In genomic region chr8:100702365-100702764, GRCm38 (mm10) we compare ENCODE assay signal across 17 mouse cellular contexts.
DNase-seq lines count a peak whose midpoint lies in the region; ATAC-seq and TF ChIP-seq lines count a peak whose summit lies in the region.
"Had no signal": no experiment of that assay in that cellular context is flagged by ENCODE, and none has a peak within 500 bp of the region (broad histone marks: within the 10 kb centered on the region; RNA-seq: fewer than 3 reads in every experiment).

No protein-coding gene starts in this region.

- no peak overlapping the region for H3K4me2 ChIP-seq in forebrain, embryonic 11.5 days (ENCODE audit: low read depth, low read length, severe bottlenecking)
- H3K4me2 ChIP-seq in forebrain, embryonic 13.5 days = no peak overlapping the region
- no peak overlapping the region for H3K4me2 ChIP-seq in midbrain, embryonic 11.5 days
- no peak overlapping the region for H3K4me2 ChIP-seq in midbrain, embryonic 15.5 days
- H3K4me2 ChIP-seq: embryonic facial prominence, embryonic 12.5 days; forebrain, embryonic 15.5 days had no signal

- no peak for DNase-seq in forebrain, embryonic 11.5 days (ENCODE audit: low spot score)
- no peak for DNase-seq in midbrain, embryonic 11.5 days (ENCODE audit: low spot score, missing footprints)
- peak; percentile 5 for DNase-seq in brain, embryonic 14.5 days (ENCODE audit: low read depth)
- no peak for DNase-seq in layer of hippocampus, postnatal 25 days (ENCODE audit: extremely low spot score in 1 of 2, low spot score in 1 of 2)
- DNase-seq: adrenal gland, adult 2 months; adrenal gland, postnatal 10 days; adrenal gland, postnatal 25 days; cerebellum, adult 11-12 months; cerebellum, adult 2 months; cerebellum, adult 9-10 months; cerebellum, postnatal 10 days; cerebellum, postnatal 25 days; forebrain, postnatal 0 days had no signal

- no peaks in the 10 kb centered on the region for H3K36me3 ChIP-seq in forebrain, embryonic 11.5 days (ENCODE audit: control insufficient read depth, insufficient read depth, low read length)
- no peaks in the 10 kb centered on the region for H3K36me3 ChIP-seq in forebrain, embryonic 13.5 days (ENCODE audit: poor library complexity, severe bottlenecking)
- no peaks in the 10 kb centered on the region for H3K36me3 ChIP-seq in midbrain, embryonic 11.5 days (ENCODE audit: control insufficient read depth, insufficient read depth, low read length)
- H3K36me3 ChIP-seq in midbrain, embryonic 15.5 days (replicated peaks) = no peaks in the 10 kb centered on the region
- H3K36me3 ChIP-seq: embryonic facial prominence, embryonic 12.5 days; forebrain, embryonic 15.5 days had no signal

- TF ChIP-seq CTCF in brain, embryonic 14.5 days (IDR thresholded peaks at IDR 0.05; ENCODE audit: borderline replicate concordance, extremely low read depth, insufficient read depth, insufficient read length) = no peak

- H3K9me3 ChIP-seq in forebrain, embryonic 11.5 days (ENCODE audit: control insufficient read depth, low read length) = no peaks in the 10 kb centered on the region
- H3K9me3 ChIP-seq in forebrain, embryonic 13.5 days (replicated peaks) = no peaks in the 10 kb centered on the region
- no peaks in the 10 kb centered on the region for H3K9me3 ChIP-seq in midbrain, embryonic 11.5 days (ENCODE audit: control insufficient read depth, low read length)
- H3K9me3 ChIP-seq in midbrain, embryonic 15.5 days = no peaks in the 10 kb centered on the region
- H3K9me3 ChIP-seq: embryonic facial prominence, embryonic 12.5 days; forebrain, embryonic 15.5 days had no signal

- no peaks in the 10 kb centered on the region for H3K4me1 ChIP-seq in forebrain, embryonic 11.5 days (replicated peaks; ENCODE audit: control insufficient read depth, insufficient read depth, low read length)
- H3K4me1 ChIP-seq in forebrain, embryonic 13.5 days = no peaks in the 10 kb centered on the region
- H3K4me1 ChIP-seq in midbrain, embryonic 11.5 days (ENCODE audit: control insufficient read depth, insufficient read depth, low read length) = no peaks in the 10 kb centered on the region
- no peaks in the 10 kb centered on the region for H3K4me1 ChIP-seq in midbrain, embryonic 15.5 days
- H3K4me1 ChIP-seq: embryonic facial prominence, embryonic 12.5 days; forebrain, embryonic 15.5 days had no signal

- no peak overlapping the region for H3K4me3 ChIP-seq in forebrain, embryonic 11.5 days (ENCODE audit: low read depth, low read length)
- no peak overlapping the region for H3K4me3 ChIP-seq in forebrain, embryonic 13.5 days
- H3K4me3 ChIP-seq in midbrain, embryonic 11.5 days (ENCODE audit: low read depth, low read length) = no peak overlapping the region
- H3K4me3 ChIP-seq in midbrain, embryonic 15.5 days = no peak overlapping the region
- H3K4me3 ChIP-seq: embryonic facial prominence, embryonic 12.5 days; forebrain, embryonic 15.5 days had no signal

- H3K27me3 ChIP-seq in forebrain, embryonic 11.5 days (ENCODE audit: control insufficient read depth, insufficient read depth, low read length) = no peaks in the 10 kb centered on the region
- H3K27me3 ChIP-seq in forebrain, embryonic 13.5 days = no peaks in the 10 kb centered on the region
- H3K27me3 ChIP-seq in midbrain, embryonic 11.5 days (ENCODE audit: control insufficient read depth, insufficient read depth, low read length) = no peaks in the 10 kb centered on the region
- no peaks in the 10 kb centered on the region for H3K27me3 ChIP-seq in midbrain, embryonic 15.5 days (replicated peaks)
- H3K27me3 ChIP-seq: embryonic facial prominence, embryonic 12.5 days; forebrain, embryonic 15.5 days had no signal

- peak; percentile 53; the same call in 1 of the 2 replicates for ATAC-seq in forebrain, embryonic 11.5 days (replicated peaks; ENCODE audit: low FRiP score)
- ATAC-seq in forebrain, embryonic 13.5 days = no peak
- ATAC-seq in midbrain, embryonic 11.5 days (ENCODE audit: low FRiP score) = peak; percentile 64; the same call in 1 of the 2 replicates
- ATAC-seq in midbrain, embryonic 15.5 days (replicated peaks) = no peak
- ATAC-seq: forebrain, embryonic 15.5 days; forebrain, postnatal 0 days had no signal

- no peak overlapping the region for H3K27ac ChIP-seq in forebrain, embryonic 11.5 days (ENCODE audit: low read depth, low read length)
- no peak overlapping the region for H3K27ac ChIP-seq in forebrain, embryonic 13.5 days
- H3K27ac ChIP-seq in midbrain, embryonic 11.5 days (ENCODE audit: low read depth, low read length) = no peak overlapping the region
- no peak overlapping the region for H3K27ac ChIP-seq in midbrain, embryonic 15.5 days
- H3K27ac ChIP-seq: embryonic facial prominence, embryonic 12.5 days; forebrain, embryonic 15.5 days had no signal

- no peak overlapping the region for H3K9ac ChIP-seq in forebrain, embryonic 11.5 days (ENCODE audit: low read length)
- H3K9ac ChIP-seq in forebrain, embryonic 13.5 days = no peak overlapping the region
- no peak overlapping the region for H3K9ac ChIP-seq in midbrain, embryonic 11.5 days (ENCODE audit: low read length)
- H3K9ac ChIP-seq in midbrain, embryonic 15.5 days = no peak overlapping the region
- H3K9ac ChIP-seq: embryonic facial prominence, embryonic 12.5 days; forebrain, embryonic 15.5 days; forebrain, postnatal 0 days had no signal

- 54% methylated on average over 2 of the region's 2 CpGs for WGBS in forebrain, embryonic 11.5 days
- 48% methylated on average over 2 of the region's 2 CpGs for WGBS in forebrain, embryonic 13.5 days
- 61% methylated on average over 2 of the region's 2 CpGs for WGBS in midbrain, embryonic 11.5 days
- 50% methylated on average over 2 of the region's 2 CpGs for WGBS in midbrain, embryonic 15.5 days

- TF ChIP-seq POLR2A in brain, embryonic 14.5 days (IDR thresholded peaks at IDR 0.05; ENCODE audit: borderline replicate concordance, extremely low read depth, insufficient read depth, insufficient read length, poor library complexity, severe bottlenecking) = no peak

Comparison
In these comparisons a context has a peak if more than half of its experiments do, and no peak if none do; other contexts are left out.
1. ATAC-seq: peak in forebrain, embryonic 11.5 days (single experiment) and midbrain, embryonic 11.5 days (single experiment); none in forebrain, embryonic 13.5 days (single experiment) and midbrain, embryonic 15.5 days (single experiment).